Mouse (Mus musculus): Measurements from ENCODE around the gene Fcrl5.
A peak's percentile ranks its signal among the peaks of the same experiment; 100 is the strongest.
"Not testable (repeated sequence)": the region's sequence is repeated elsewhere in the genome, so short reads cannot be mapped to it uniquely, and the experiment has no call there.

The Fcrl5 gene

GRCm38 (mm10) chr3:87435479-87435878 is at the start of gene Fcrl5:
TSS of gene Fcrl5 (plus strand) at chr3:87435773.
- DNase-seq (ENCODE audit: low spot score), result no peak

GRCm38 (mm10) chr3:87390935-87391334 is 44.6 kb upstream of the Fcrl5 start:
- DNase-seq (ENCODE audit: low spot score), result no peak

GRCm38 (mm10) chr3:87398809-87399208 is 36.8 kb upstream of the Fcrl5 start:
- no peak for DNase-seq (ENCODE audit: low spot score)

- no peak for DNase-seq (ENCODE audit: low spot score)
Observed at GRCm38 (mm10) chr3:87399906-87400305, 35.7 kb upstream of the Fcrl5 start.

GRCm38 (mm10) chr3:87401321-87401720 is 34.3 kb upstream of the Fcrl5 start:
- peak; percentile 47 for DNase-seq (ENCODE audit: low spot score)

- DNase-seq (ENCODE audit: low spot score), result peak; percentile 59
Observed at GRCm38 (mm10) chr3:87408171-87408570, 27.4 kb upstream of the Fcrl5 start.

- DNase-seq (ENCODE audit: low spot score), result no peak
Observed at GRCm38 (mm10) chr3:87409196-87409935, 26.2 kb upstream of the Fcrl5 start.

- no peak for DNase-seq (ENCODE audit: low spot score)
Observed at GRCm38 (mm10) chr3:87410605-87411004, 25.0 kb upstream of the Fcrl5 start.

GRCm38 (mm10) chr3:87411150-87411549 is 24.4 kb upstream of the Fcrl5 start:
- peak; percentile 56 for DNase-seq (ENCODE audit: low spot score)

GRCm38 (mm10) chr3:87420645-87421044 is 14.9 kb upstream of the Fcrl5 start:
- no peak for DNase-seq (ENCODE audit: low spot score)

GRCm38 (mm10) chr3:87422386-87422910 is 13.1 kb upstream of the Fcrl5 start:
- no peak for DNase-seq (ENCODE audit: low spot score)

- no peak for DNase-seq (ENCODE audit: low spot score)
Observed at GRCm38 (mm10) chr3:87440586-87440985, 5.0 kb downstream of the Fcrl5 start.

- no peak for DNase-seq (ENCODE audit: low spot score)
Observed at GRCm38 (mm10) chr3:87443968-87444367, 8.4 kb downstream of the Fcrl5 start.

- no peak for DNase-seq (ENCODE audit: low spot score)
Observed at GRCm38 (mm10) chr3:87465454-87465853, 29.9 kb downstream of the Fcrl5 start.

- no peak for DNase-seq (ENCODE audit: low spot score)
Observed at GRCm38 (mm10) chr3:87467011-87467410, 31.4 kb downstream of the Fcrl5 start.

GRCm38 (mm10) chr3:87467416-87467815 is 31.8 kb downstream of the Fcrl5 start:
- DNase-seq (ENCODE audit: low spot score), result no peak

- not testable (repeated sequence) for DNase-seq (ENCODE audit: low spot score)
Observed at GRCm38 (mm10) chr3:87477948-87478347, 42.4 kb downstream of the Fcrl5 start.

- not testable (repeated sequence) for DNase-seq (ENCODE audit: low spot score)
Observed at GRCm38 (mm10) chr3:87478596-87478995, 43.0 kb downstream of the Fcrl5 start.

- DNase-seq (ENCODE audit: low spot score), result not testable (repeated sequence)
Observed at GRCm38 (mm10) chr3:87479230-87479629, 43.7 kb downstream of the Fcrl5 start.

GRCm38 (mm10) chr3:87487392-87487791 is 51.8 kb downstream of the Fcrl5 start:
- DNase-seq (ENCODE audit: low spot score), result no peak

GRCm38 (mm10) chr3:87487911-87488310 is 52.3 kb downstream of the Fcrl5 start:
- DNase-seq (ENCODE audit: low spot score), result no peak

GRCm38 (mm10) chr3:87498266-87498665 is 62.7 kb downstream of the Fcrl5 start:
- no peak for DNase-seq (ENCODE audit: low spot score)

GRCm38 (mm10) chr3:87499072-87499471 is 63.5 kb downstream of the Fcrl5 start:
- DNase-seq (ENCODE audit: low spot score), result peak; percentile 60

All from T-cell, adult 2 months (primary cell).